Mouse (Mus musculus) testis, adult 2 months (tissue): ENCODE data around the gene Adm.

Source experiments
- CTCF ChIP-seq: fragments of 200-500 bp; IDR thresholded peaks from 2 replicates; pipeline ENCODE4 v1.5.1; 2012; ENCODE audit warnings: low read depth, mild to moderate bottlenecking, inconsistent platforms, low read length, moderate library complexity; ENCODE audit not compliant: control insufficient read depth, insufficient read depth, insufficient replicate concordance
- POLR2A ChIP-seq: fragments of 200-500 bp; IDR thresholded peaks from 2 replicates; pipeline ENCODE4 v1.6.1; 2012; ENCODE audit warnings: low read depth, mild to moderate bottlenecking, inconsistent platforms, low read length, moderate library complexity; ENCODE audit not compliant: control insufficient read depth

GRCm38 (mm10) chr7:110631136-110631888 is 3.9 kb downstream of the Adm start:
- TF ChIP-seq CTCF: no peak
- no peak for TF ChIP-seq POLR2A
